ENCODE assay signal across 8 mouse cellular contexts in the genomic region with DNA sequence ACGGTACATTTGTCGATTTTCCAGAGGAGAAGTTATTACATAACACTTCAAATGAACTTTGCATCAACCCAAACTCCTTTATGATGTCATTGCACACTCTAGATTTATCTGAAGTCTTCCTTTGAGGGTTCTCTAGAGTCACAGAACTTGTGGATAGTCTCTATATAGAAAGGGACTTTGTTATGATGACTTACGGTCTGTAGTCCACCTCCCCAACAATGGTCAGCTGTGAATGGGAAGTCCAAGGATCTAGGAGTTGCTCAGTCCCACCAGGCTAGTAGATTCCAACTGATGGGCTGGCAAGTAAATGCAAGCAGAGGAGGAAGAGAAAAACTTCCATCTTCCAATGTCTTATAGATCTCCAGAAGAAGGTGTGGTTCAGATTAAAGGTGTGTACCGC. TPM values are rescaled to one million over a fixed set of nuclear protein-coding genes. Genes with fewer than 3 reads are reported as not detected.
DNase-seq lines count a peak whose midpoint lies in the region; ATAC-seq lines count a peak whose summit lies in the region.

No protein-coding gene starts in this region.

- no peaks in the 10 kb centered on the region for H3K9me3 ChIP-seq in kidney, embryonic 15.5 days (replicated peaks)
- H3K9me3 ChIP-seq in embryonic facial prominence, embryonic 10.5 days = no peaks in the 10 kb centered on the region
- no peaks in the 10 kb centered on the region for H3K9me3 ChIP-seq in hindbrain, embryonic 16.5 days (ENCODE audit: control insufficient read depth, low read length)
- no peaks in the 10 kb centered on the region for H3K9me3 ChIP-seq in midbrain, embryonic 16.5 days (replicated peaks; ENCODE audit: control insufficient read depth, low read length, poor library complexity, severe bottlenecking)

- peak overlapping the region; percentile 52 for H3K9ac ChIP-seq in kidney, embryonic 15.5 days
- H3K9ac ChIP-seq in hindbrain, embryonic 16.5 days (ENCODE audit: low read depth, low read length) = peak overlapping the region; percentile 57
- H3K9ac ChIP-seq in midbrain, embryonic 16.5 days (ENCODE audit: low read depth, low read length) = peak overlapping the region; percentile 57; the same call in 1 of the 2 replicates

- peak overlapping the region; percentile 87 for H3K27ac ChIP-seq in kidney, embryonic 15.5 days
- H3K27ac ChIP-seq in embryonic facial prominence, embryonic 10.5 days (replicated peaks) = peak overlapping the region; percentile 98
- peak overlapping the region; percentile 73 for H3K27ac ChIP-seq in hindbrain, embryonic 16.5 days (ENCODE audit: low read depth, low read length)
- peak overlapping the region; percentile 87 for H3K27ac ChIP-seq in midbrain, embryonic 16.5 days (ENCODE audit: low read length)

- peak overlapping the region; percentile 99 for H3K4me3 ChIP-seq in kidney, embryonic 15.5 days (replicated peaks)
- H3K4me3 ChIP-seq in embryonic facial prominence, embryonic 10.5 days = peak overlapping the region; percentile 99
- H3K4me3 ChIP-seq in hindbrain, embryonic 16.5 days (ENCODE audit: low read length) = peak overlapping the region; percentile 44
- H3K4me3 ChIP-seq in midbrain, embryonic 16.5 days (ENCODE audit: low read depth, low read length) = peak overlapping the region; percentile 100

- H3K27me3 ChIP-seq in kidney, embryonic 15.5 days = no peaks in the 10 kb centered on the region
- H3K27me3 ChIP-seq in embryonic facial prominence, embryonic 10.5 days (replicated peaks; ENCODE audit: low read depth, poor library complexity, severe bottlenecking) = no peaks in the 10 kb centered on the region
- H3K27me3 ChIP-seq in hindbrain, embryonic 16.5 days (replicated peaks; ENCODE audit: control insufficient read depth, insufficient read depth, low read length) = no peaks in the 10 kb centered on the region; the same call in 1 of the 2 replicates
- peaks cover 7% of the 10 kb centered on the region; the same call in 1 of the 2 replicates for H3K27me3 ChIP-seq in midbrain, embryonic 16.5 days (ENCODE audit: control insufficient read depth, insufficient read depth, low read depth, low read length)

- H3K36me3 ChIP-seq in kidney, embryonic 15.5 days = peaks cover 21% of the 10 kb centered on the region
- peaks cover 22% of the 10 kb centered on the region for H3K36me3 ChIP-seq in embryonic facial prominence, embryonic 10.5 days (replicated peaks)
- peaks cover 7% of the 10 kb centered on the region for H3K36me3 ChIP-seq in hindbrain, embryonic 16.5 days (ENCODE audit: control insufficient read depth, insufficient read depth, low read length)
- peaks cover 11% of the 10 kb centered on the region; the same call in 1 of the 2 replicates for H3K36me3 ChIP-seq in midbrain, embryonic 16.5 days (ENCODE audit: control insufficient read depth, insufficient read depth, low read length)

- no peak for DNase-seq in kidney, adult 8-10 months
- DNase-seq in embryonic facial prominence, embryonic 10.5 days (ENCODE audit: low spot score) = no peak
- no peak for DNase-seq in Muller cell, postnatal 12 days (ENCODE audit: inconsistent ontology term)
- no peak for DNase-seq in embryo, embryonic 10 days (ENCODE audit: low spot score)
- DNase-seq in frontal cortex, adult 2 months (ENCODE audit: extremely low spot score in 1 of 2, low spot score in 1 of 2) = no peak

- WGBS in kidney, embryonic 15.5 days = 32% methylated on average over 4 of the region's 4 CpGs
- 33% methylated on average over 4 of the region's 4 CpGs for WGBS in embryonic facial prominence, embryonic 10.5 days
- 32% methylated on average over 4 of the region's 4 CpGs for WGBS in hindbrain, embryonic 16.5 days
- 36% methylated on average over 4 of the region's 4 CpGs for WGBS in midbrain, embryonic 16.5 days

- ATAC-seq in kidney, embryonic 15.5 days (replicated peaks; ENCODE audit: low FRiP score) = no peak
- ATAC-seq in hindbrain, embryonic 16.5 days = no peak
- no peak for ATAC-seq in midbrain, embryonic 16.5 days

- peak overlapping the region; percentile 72 for H3K4me2 ChIP-seq in kidney, embryonic 15.5 days
- H3K4me2 ChIP-seq in hindbrain, embryonic 16.5 days (ENCODE audit: low read length) = peak overlapping the region; percentile 52
- H3K4me2 ChIP-seq in midbrain, embryonic 16.5 days (ENCODE audit: low read length) = peak overlapping the region; percentile 61

- peaks cover 10% of the 10 kb centered on the region for H3K4me1 ChIP-seq in kidney, embryonic 15.5 days
- peaks cover 14% of the 10 kb centered on the region; the same call in 1 of the 2 replicates for H3K4me1 ChIP-seq in embryonic facial prominence, embryonic 10.5 days
- peaks cover 11% of the 10 kb centered on the region for H3K4me1 ChIP-seq in hindbrain, embryonic 16.5 days (ENCODE audit: control insufficient read depth, insufficient read depth, low read depth, low read length)
- peaks cover 11% of the 10 kb centered on the region for H3K4me1 ChIP-seq in midbrain, embryonic 16.5 days (ENCODE audit: control insufficient read depth, insufficient read depth, low read length)

RNA-seq across cellular contexts. Expression of a gene that starts 0.6 kb away (rescaled TPM):
- 112 and 120 TPM in 2 replicates for polyA plus RNA-seq in kidney, embryonic 15.5 days (2015; fragmentation: Nextera tagmentation; extraction: Ambion mirVana)
- 163 and 165 TPM in 2 replicates for polyA plus RNA-seq in embryonic facial prominence, embryonic 10.5 days (2016; fragmentation: Nextera tagmentation; extraction: Ambion mirVana)
- polyA plus RNA-seq in hindbrain, embryonic 16.5 days (2015; fragmentation: Nextera tagmentation; extraction: Ambion mirVana) = 65.6 and 78.1 TPM in 2 replicates
- 74.2 and 80.5 TPM in 2 replicates for polyA plus RNA-seq in midbrain, embryonic 16.5 days (2015; fragmentation: Nextera tagmentation; extraction: Ambion mirVana)
- polyA plus RNA-seq in frontal cortex, adult 2 months (2012; rRNA removed) = 60.8 and 72.5 TPM in 2 replicates

RNA-seq across cellular contexts. Expression of a gene that starts 1.3 kb away (rescaled TPM):
- 2.1 and 2.8 TPM in 2 replicates for polyA plus RNA-seq in kidney, embryonic 15.5 days (2015; fragmentation: Nextera tagmentation; extraction: Ambion mirVana)
- 1.3 and 2.1 TPM in 2 replicates for polyA plus RNA-seq in embryonic facial prominence, embryonic 10.5 days (2016; fragmentation: Nextera tagmentation; extraction: Ambion mirVana)
- polyA plus RNA-seq in hindbrain, embryonic 16.5 days (2015; fragmentation: Nextera tagmentation; extraction: Ambion mirVana) = 1.0 and 1.3 TPM in 2 replicates
- polyA plus RNA-seq in midbrain, embryonic 16.5 days (2015; fragmentation: Nextera tagmentation; extraction: Ambion mirVana) = 0.85 and 1.1 TPM in 2 replicates
- polyA plus RNA-seq in frontal cortex, adult 2 months (2012; rRNA removed) = 0.59 and 1.3 TPM in 2 replicates

RNA-seq across cellular contexts. Expression of a gene that starts 6.6 kb away (rescaled TPM):
- 1.7 and 2.3 TPM in 2 replicates for polyA plus RNA-seq in kidney, embryonic 15.5 days (2015; fragmentation: Nextera tagmentation; extraction: Ambion mirVana)
- polyA plus RNA-seq in embryonic facial prominence, embryonic 10.5 days (2016; fragmentation: Nextera tagmentation; extraction: Ambion mirVana) = not detected in 2 replicates
- polyA plus RNA-seq in hindbrain, embryonic 16.5 days (2015; fragmentation: Nextera tagmentation; extraction: Ambion mirVana) = 2.2 TPM in 2 replicates
- polyA plus RNA-seq in midbrain, embryonic 16.5 days (2015; fragmentation: Nextera tagmentation; extraction: Ambion mirVana) = 1.2 and 1.8 TPM in 2 replicates
- 3.8 and 4.2 TPM in 2 replicates for polyA plus RNA-seq in frontal cortex, adult 2 months (2012; rRNA removed)

RNA-seq across cellular contexts. Expression of a gene that starts 20.6 kb away (rescaled TPM):
- 112 and 118 TPM in 2 replicates for polyA plus RNA-seq in kidney, embryonic 15.5 days (2015; fragmentation: Nextera tagmentation; extraction: Ambion mirVana)
- polyA plus RNA-seq in embryonic facial prominence, embryonic 10.5 days (2016; fragmentation: Nextera tagmentation; extraction: Ambion mirVana) = 86.6 and 91.3 TPM in 2 replicates
- 101 and 104 TPM in 2 replicates for polyA plus RNA-seq in hindbrain, embryonic 16.5 days (2015; fragmentation: Nextera tagmentation; extraction: Ambion mirVana)
- 106 and 119 TPM in 2 replicates for polyA plus RNA-seq in midbrain, embryonic 16.5 days (2015; fragmentation: Nextera tagmentation; extraction: Ambion mirVana)
- 103 and 145 TPM in 2 replicates for polyA plus RNA-seq in frontal cortex, adult 2 months (2012; rRNA removed)

RNA-seq across cellular contexts. Expression of a gene that starts 24.5 kb away (rescaled TPM):
- polyA plus RNA-seq in kidney, embryonic 15.5 days (2015; fragmentation: Nextera tagmentation; extraction: Ambion mirVana) = 0.68 and 0.69 TPM in 2 replicates
- polyA plus RNA-seq in embryonic facial prominence, embryonic 10.5 days (2016; fragmentation: Nextera tagmentation; extraction: Ambion mirVana) = 0.47 and 0.64 TPM in 2 replicates
- 0.35 and 0.54 TPM in 2 replicates for polyA plus RNA-seq in hindbrain, embryonic 16.5 days (2015; fragmentation: Nextera tagmentation; extraction: Ambion mirVana)
- polyA plus RNA-seq in midbrain, embryonic 16.5 days (2015; fragmentation: Nextera tagmentation; extraction: Ambion mirVana) = 0.68 and 0.70 TPM in 2 replicates
- 0.56 and 0.80 TPM in 2 replicates for polyA plus RNA-seq in frontal cortex, adult 2 months (2012; rRNA removed)

Comparison
In these comparisons a context has a peak if more than half of its experiments do, and no peak if none do; other contexts are left out.
1. H3K4me3 ChIP-seq: peak in every context shown above with its lines; median percentile 100 in midbrain, embryonic 16.5 days; 99 in kidney, embryonic 15.5 days; 99 in embryonic facial prominence, embryonic 10.5 days; 44 in hindbrain, embryonic 16.5 days.